Mouse (Mus musculus): ENCODE measurements around the gene Agap1. TPM values are rescaled to one million over a fixed set of nuclear protein-coding genes. Genes with fewer than 3 reads are reported as not detected.

Agap1 gene
- polyA plus RNA-seq, 1 experiment from 2014 or later, result 8.5 TPM

GRCm38 (mm10) chr1:89509763-89510340, 55.2 kb downstream of the Agap1 start:
- Histone ChIP-seq H3K27me3 (ENCODE audit: insufficient read depth, low read length) (no peaks in the 10 kb centered on the region), H3K36me3 (ENCODE audit: insufficient read depth, low read length) (no peaks in the 10 kb centered on the region), H3K4me2 (ENCODE audit: low read length) (no peak overlapping the region), H3K4me3 (replicated peaks; ENCODE audit: low read depth, low read length) (no peak overlapping the region), H3K4me1 (replicated peaks; ENCODE audit: insufficient read depth, low read length) (peaks cover 5% of the 10 kb centered on the region; the same call in 1 of the 2 replicates), H3K9me3 (replicated peaks; ENCODE audit: low read length) (no peaks in the 10 kb centered on the region), H3K27ac (no peak overlapping the region), H3K9ac (ENCODE audit: low read depth, low read length) (no peak overlapping the region)
- ATAC-seq (replicated peaks; ENCODE audit: low FRiP score, low read depth), result no peak
- no peak for DNase-seq (ENCODE audit: low spot score)
- 47% methylated on average over 8 of the region's 8 CpGs for WGBS
- TF ChIP-seq CTCF (IDR thresholded peaks at IDR 0.05; ENCODE audit: low read depth), result no peak

GRCm38 (mm10) chr1:89510731-89511130, 56.1 kb downstream of the Agap1 start:
- WGBS, result 38% methylated on average over 8 of the region's 8 CpGs
- no peak for ATAC-seq (replicated peaks; ENCODE audit: low FRiP score, low read depth)
- Histone ChIP-seq H3K27ac (no peak overlapping the region), H3K4me1 (replicated peaks; ENCODE audit: insufficient read depth, low read length) (peaks cover 5% of the 10 kb centered on the region; the same call in 1 of the 2 replicates), H3K4me2 (ENCODE audit: low read length) (no peak overlapping the region), H3K9me3 (replicated peaks; ENCODE audit: low read length) (no peaks in the 10 kb centered on the region), H3K9ac (ENCODE audit: low read depth, low read length) (no peak overlapping the region), H3K27me3 (ENCODE audit: insufficient read depth, low read length) (no peaks in the 10 kb centered on the region), H3K36me3 (ENCODE audit: insufficient read depth, low read length) (no peaks in the 10 kb centered on the region), H3K4me3 (replicated peaks; ENCODE audit: low read depth, low read length) (no peak overlapping the region)
- no peak for DNase-seq (ENCODE audit: low spot score)
- TF ChIP-seq CTCF (IDR thresholded peaks at IDR 0.05; ENCODE audit: low read depth), result no peak

GRCm38 (mm10) chr1:89513616-89514283, 59.1 kb downstream of the Agap1 start:
- DNase-seq (ENCODE audit: low spot score), result no peak
- no peak overlapping the region for H3K9ac ChIP-seq (ENCODE audit: low read depth, low read length)

GRCm38 (mm10) chr1:89515808-89516560, 61.4 kb downstream of the Agap1 start:
- Histone ChIP-seq H3K4me3 (replicated peaks; ENCODE audit: low read depth, low read length) (no peak overlapping the region), H3K9ac (ENCODE audit: low read depth, low read length) (no peak overlapping the region), H3K9me3 (replicated peaks; ENCODE audit: low read length) (no peaks in the 10 kb centered on the region), H3K27ac (no peak overlapping the region), H3K27me3 (ENCODE audit: insufficient read depth, low read length) (no peaks in the 10 kb centered on the region), H3K4me2 (ENCODE audit: low read length) (no peak overlapping the region), H3K36me3 (ENCODE audit: insufficient read depth, low read length) (no peaks in the 10 kb centered on the region), H3K4me1 (replicated peaks; ENCODE audit: insufficient read depth, low read length) (0 out of 2 replicates have a peak, but pooled peaks cover 4% of the 10 kb centered on the region)
- 79% methylated on average over 11 of the region's 11 CpGs for WGBS
- ATAC-seq (replicated peaks; ENCODE audit: low FRiP score, low read depth) (no peak), DNase-seq (ENCODE audit: low spot score) (no peak)
- no peak for TF ChIP-seq CTCF (IDR thresholded peaks at IDR 0.05; ENCODE audit: low read depth)

More at GRCm38 (mm10) chr1:89513616-89514283, 59.1 kb downstream of the Agap1 start:
- Histone ChIP-seq H3K4me3 (replicated peaks; ENCODE audit: low read depth, low read length) (no peak overlapping the region), H3K9me3 (replicated peaks; ENCODE audit: low read length) (no peaks in the 10 kb centered on the region), H3K27me3 (ENCODE audit: insufficient read depth, low read length) (no peaks in the 10 kb centered on the region), H3K36me3 (ENCODE audit: insufficient read depth, low read length) (no peaks in the 10 kb centered on the region), H3K4me1 (replicated peaks; ENCODE audit: insufficient read depth, low read length) (peaks cover 9% of the 10 kb centered on the region; the same call in 1 of the 2 replicates), H3K27ac (no peak overlapping the region), H3K4me2 (ENCODE audit: low read length) (no peak overlapping the region)
- no peak for ATAC-seq (replicated peaks; ENCODE audit: low FRiP score, low read depth)
- no peak for TF ChIP-seq CTCF (IDR thresholded peaks at IDR 0.05; ENCODE audit: low read depth)
- 78% methylated on average over 8 of the region's 8 CpGs for WGBS

- no peak for ATAC-seq (replicated peaks; ENCODE audit: low FRiP score, low read depth)
- H3K4me2 ChIP-seq (ENCODE audit: low read length), result no peak overlapping the region
- H3K4me1 ChIP-seq (replicated peaks; ENCODE audit: insufficient read depth, low read length), result 0 out of 2 replicates have a peak, but pooled peaks cover 8% of the 10 kb centered on the region
- no peaks in the 10 kb centered on the region for H3K27me3 ChIP-seq (ENCODE audit: insufficient read depth, low read length)
- H3K9ac ChIP-seq (ENCODE audit: low read depth, low read length), result no peak overlapping the region
- TF ChIP-seq CTCF (IDR thresholded peaks at IDR 0.05; ENCODE audit: low read depth), result no peak
- no peaks in the 10 kb centered on the region for H3K9me3 ChIP-seq (replicated peaks; ENCODE audit: low read length)
- H3K36me3 ChIP-seq (ENCODE audit: insufficient read depth, low read length), result no peaks in the 10 kb centered on the region
- H3K27ac ChIP-seq, result no peak overlapping the region
- H3K4me3 ChIP-seq (replicated peaks; ENCODE audit: low read depth, low read length), result no peak overlapping the region
- WGBS, result 33% methylated on average over 5 of the region's 5 CpGs
- peak; percentile 57 for DNase-seq (ENCODE audit: low spot score)
Measured at GRCm38 (mm10) chr1:89517817-89518216, 63.2 kb downstream of the Agap1 start.

- Histone ChIP-seq H3K9ac (ENCODE audit: low read depth, low read length) (no peak overlapping the region), H3K4me3 (replicated peaks; ENCODE audit: low read depth, low read length) (no peak overlapping the region), H3K36me3 (ENCODE audit: insufficient read depth, low read length) (no peaks in the 10 kb centered on the region), H3K9me3 (replicated peaks; ENCODE audit: low read length) (no peaks in the 10 kb centered on the region), H3K27ac (no peak overlapping the region), H3K27me3 (ENCODE audit: insufficient read depth, low read length) (no peaks in the 10 kb centered on the region), H3K4me1 (replicated peaks; ENCODE audit: insufficient read depth, low read length) (0 out of 2 replicates have a peak, but pooled peaks cover 13% of the 10 kb centered on the region), H3K4me2 (ENCODE audit: low read length) (no peak overlapping the region)
- no peak for TF ChIP-seq CTCF (IDR thresholded peaks at IDR 0.05; ENCODE audit: low read depth)
- 67% methylated on average over 17 of the region's 17 CpGs for WGBS
- DNase-seq (ENCODE audit: low spot score) (no peak), ATAC-seq (replicated peaks; ENCODE audit: low FRiP score, low read depth) (no peak)
Measured at GRCm38 (mm10) chr1:89519914-89520643, 65.5 kb downstream of the Agap1 start.

All from kidney, postnatal 0 days (tissue).